Mouse (Mus musculus): ENCODE results near the gene Klf16. TPM values are rescaled to one million over a fixed set of nuclear protein-coding genes. Genes with fewer than 3 reads are reported as not detected.

The Klf16 gene
- polyA plus RNA-seq, 1 experiment: 7.7 TPM

DNA sequence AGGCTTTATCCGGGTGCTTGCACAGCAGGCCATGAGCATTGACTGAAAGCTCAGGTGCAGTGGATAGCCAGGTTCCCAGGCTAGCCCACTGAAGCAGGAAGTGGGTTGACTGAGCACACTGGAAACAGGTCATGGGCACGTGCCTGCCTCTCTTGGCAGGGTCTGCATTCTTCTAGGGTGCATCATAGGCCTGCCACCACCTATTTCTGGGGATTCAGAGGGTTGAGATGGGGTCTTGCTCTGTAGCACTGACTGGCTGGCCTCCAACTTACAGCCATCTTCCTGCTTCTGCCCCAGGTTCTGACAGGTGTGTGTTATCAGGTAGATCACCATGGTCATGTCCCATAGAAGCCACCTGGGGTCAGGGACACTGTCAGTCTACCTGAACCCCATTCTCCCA lies 27.9 kb upstream of the Klf16 start:
- H3K4me3 ChIP-seq (ENCODE audit: control insufficient read depth, low read depth, low read length): no peak overlapping the region
- H3K27me3 ChIP-seq (ENCODE audit: control insufficient read depth, insufficient read depth, low read length): no peaks in the 10 kb centered on the region
- H3K4me1 ChIP-seq (ENCODE audit: control insufficient read depth, insufficient read depth, low read length): peaks cover 12% of the 10 kb centered on the region
- no peak for TF ChIP-seq CTCF (IDR thresholded peaks at IDR 0.05; ENCODE audit: control insufficient read depth, insufficient read depth, insufficient replicate concordance, low read depth, low read length)
- TF ChIP-seq POLR2A (IDR thresholded peaks at IDR 0.05; ENCODE audit: control insufficient read depth, low read depth, low read length): no peak
- no peak overlapping the region for H3K27ac ChIP-seq (ENCODE audit: control insufficient read depth, insufficient read depth, low read depth, low read length)
- no peaks in the 10 kb centered on the region; the same call in 1 of the 2 replicates for H3K36me3 ChIP-seq (ENCODE audit: control insufficient read depth, insufficient read depth, low read length)

DNA sequence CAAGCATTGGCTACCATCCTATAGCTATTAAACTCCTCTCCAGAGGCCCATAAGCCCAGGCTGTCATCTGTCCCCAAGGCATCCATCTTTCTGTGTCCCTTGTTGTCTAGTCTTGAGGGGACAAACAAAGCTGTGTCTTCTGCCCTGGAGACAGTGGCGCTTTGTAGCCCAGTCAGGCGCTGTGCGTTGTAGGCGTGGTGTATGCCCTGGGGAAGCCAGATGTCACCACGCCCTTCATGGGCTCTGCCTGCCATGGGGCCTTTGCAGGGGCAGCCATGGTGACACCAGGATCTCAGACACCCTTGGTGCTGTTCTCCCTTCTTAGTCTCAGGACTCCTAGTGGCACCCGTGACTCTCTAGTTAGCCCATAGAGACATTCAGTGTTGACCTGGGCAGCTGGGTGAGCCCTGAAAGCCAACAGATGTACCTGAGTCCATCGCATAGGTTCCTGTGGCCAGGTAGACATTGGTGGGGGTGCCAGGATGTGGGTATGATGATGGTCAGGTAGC lies 26.9 kb upstream of the Klf16 start:
- peaks cover 12% of the 10 kb centered on the region for H3K4me1 ChIP-seq (ENCODE audit: control insufficient read depth, insufficient read depth, low read length)
- H3K36me3 ChIP-seq (ENCODE audit: control insufficient read depth, insufficient read depth, low read length): no peaks in the 10 kb centered on the region; the same call in 1 of the 2 replicates
- no peak overlapping the region for H3K27ac ChIP-seq (ENCODE audit: control insufficient read depth, insufficient read depth, low read depth, low read length)
- H3K27me3 ChIP-seq (ENCODE audit: control insufficient read depth, insufficient read depth, low read length): no peaks in the 10 kb centered on the region
- TF ChIP-seq CTCF (IDR thresholded peaks at IDR 0.05; ENCODE audit: control insufficient read depth, insufficient read depth, insufficient replicate concordance, low read depth, low read length) (no peak), POLR2A (IDR thresholded peaks at IDR 0.05; ENCODE audit: control insufficient read depth, low read depth, low read length) (no peak)
- H3K4me3 ChIP-seq (ENCODE audit: control insufficient read depth, low read depth, low read length): peak overlapping the region; percentile 98

DNA sequence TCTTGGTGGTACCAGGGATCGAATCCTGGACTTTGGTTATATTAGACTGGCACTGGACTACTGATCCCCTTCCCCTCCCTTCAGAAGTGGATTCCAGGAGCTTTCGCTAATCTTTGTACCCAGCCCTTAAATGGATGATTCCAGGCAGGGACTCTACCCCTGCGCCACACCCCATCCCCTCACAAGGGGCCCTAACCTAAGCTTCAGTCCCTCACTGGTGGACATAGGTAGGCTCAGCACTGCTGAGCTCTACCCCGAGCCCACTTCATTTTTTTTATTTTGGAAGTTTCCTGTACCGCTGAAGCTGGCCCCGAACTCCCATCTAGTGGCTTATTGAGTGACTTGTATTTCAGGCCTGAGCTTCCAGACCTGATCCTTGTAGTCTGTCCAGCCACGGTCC lies 26.2 kb upstream of the Klf16 start:
- peaks cover 12% of the 10 kb centered on the region for H3K4me1 ChIP-seq (ENCODE audit: control insufficient read depth, insufficient read depth, low read length)
- peak overlapping the region; percentile 98 for H3K4me3 ChIP-seq (ENCODE audit: control insufficient read depth, low read depth, low read length)
- H3K36me3 ChIP-seq (ENCODE audit: control insufficient read depth, insufficient read depth, low read length): no peaks in the 10 kb centered on the region
- H3K27ac ChIP-seq (ENCODE audit: control insufficient read depth, insufficient read depth, low read depth, low read length): peak overlapping the region; percentile 98
- H3K27me3 ChIP-seq (ENCODE audit: control insufficient read depth, insufficient read depth, low read length): no peaks in the 10 kb centered on the region
- TF ChIP-seq CTCF (IDR thresholded peaks at IDR 0.05; ENCODE audit: control insufficient read depth, insufficient read depth, insufficient replicate concordance, low read depth, low read length) (no peak), POLR2A (IDR thresholded peaks at IDR 0.05; ENCODE audit: control insufficient read depth, low read depth, low read length) (no peak)

DNA sequence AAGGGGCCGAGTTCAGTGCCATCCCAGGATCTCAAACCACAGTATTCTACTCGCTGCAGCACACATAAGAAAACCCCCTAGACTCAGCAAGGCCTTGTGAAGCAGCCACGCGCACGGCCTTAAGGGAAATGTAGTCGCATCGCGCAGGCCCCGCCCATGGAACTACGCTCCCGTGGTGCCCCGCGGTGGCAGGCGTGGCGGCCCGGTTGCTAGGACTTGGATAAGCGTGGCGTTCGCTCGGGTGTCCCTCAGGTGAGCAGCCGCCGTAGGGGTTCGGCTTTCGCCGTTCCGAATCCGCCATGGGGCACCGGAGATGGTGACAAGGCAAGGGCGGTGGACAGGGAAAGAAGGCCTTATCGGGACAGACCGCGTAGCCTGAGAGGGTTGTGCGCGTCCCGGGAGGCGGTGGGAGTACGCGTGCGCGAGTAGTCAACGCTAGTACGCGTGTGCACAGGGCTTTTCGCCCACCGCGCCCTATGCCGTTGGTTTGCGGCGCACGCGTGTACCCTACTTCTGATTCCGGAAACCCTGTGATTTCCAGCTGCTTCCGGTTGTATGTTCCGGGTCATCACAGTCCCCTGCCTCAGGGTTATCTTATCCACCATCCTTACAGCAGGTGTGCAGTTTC lies 25.7 kb upstream of the Klf16 start, which contains the start of the genes Scamp4 and Adat3:
TSS of gene Scamp4 (plus strand) at position 175 of the 628 bp plus-strand sequence.
TSS of gene Adat3 (plus strand) at position 183 of the 628 bp plus-strand sequence.
- TF ChIP-seq POLR2A (IDR thresholded peaks at IDR 0.05; ENCODE audit: control insufficient read depth, low read depth, low read length): peak; percentile 93
- no peak for TF ChIP-seq CTCF (IDR thresholded peaks at IDR 0.05; ENCODE audit: control insufficient read depth, insufficient read depth, insufficient replicate concordance, low read depth, low read length)
- no peaks in the 10 kb centered on the region for H3K27me3 ChIP-seq (ENCODE audit: control insufficient read depth, insufficient read depth, low read length)
- H3K27ac ChIP-seq (ENCODE audit: control insufficient read depth, insufficient read depth, low read depth, low read length): peak within 1 kb of the TSS; percentile 98
- no peaks in the 10 kb centered on the region for H3K36me3 ChIP-seq (ENCODE audit: control insufficient read depth, insufficient read depth, low read length)
- H3K4me3 ChIP-seq (ENCODE audit: control insufficient read depth, low read depth, low read length): peak within 1 kb of the TSS; percentile 98
- H3K4me1 ChIP-seq (ENCODE audit: control insufficient read depth, insufficient read depth, low read length): peaks cover 12% of the 10 kb centered on the region

DNA sequence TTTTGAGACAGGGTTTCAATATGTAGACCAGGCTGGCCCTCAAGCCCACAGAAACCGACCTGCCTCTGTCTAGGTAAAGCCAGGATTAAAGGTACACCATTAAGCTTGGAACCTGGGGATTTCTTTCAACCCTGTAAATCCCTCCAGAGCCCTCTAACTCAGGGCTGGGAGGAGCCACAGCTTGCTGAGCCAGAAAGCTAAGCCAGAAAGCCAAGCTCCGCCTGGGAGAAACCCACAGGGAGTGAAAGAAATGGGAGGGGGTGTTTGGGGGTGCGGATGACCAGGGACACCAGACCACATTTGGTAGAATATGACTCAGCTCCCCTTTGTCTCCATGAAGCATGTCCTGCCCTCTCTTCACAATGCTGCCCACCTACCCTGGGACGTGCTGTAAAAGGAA lies 19.2 kb upstream of the Klf16 start:
- Histone ChIP-seq H3K27ac (ENCODE audit: control insufficient read depth, insufficient read depth, low read depth, low read length) (no peak overlapping the region), H3K4me3 (ENCODE audit: control insufficient read depth, low read depth, low read length) (no peak overlapping the region), H3K36me3 (ENCODE audit: control insufficient read depth, insufficient read depth, low read length) (no peaks in the 10 kb centered on the region), H3K4me1 (ENCODE audit: control insufficient read depth, insufficient read depth, low read length) (peaks cover 2% of the 10 kb centered on the region; the same call in 1 of the 2 replicates), H3K27me3 (ENCODE audit: control insufficient read depth, insufficient read depth, low read length) (no peaks in the 10 kb centered on the region)
- TF ChIP-seq POLR2A (IDR thresholded peaks at IDR 0.05; ENCODE audit: control insufficient read depth, low read depth, low read length) (no peak), CTCF (IDR thresholded peaks at IDR 0.05; ENCODE audit: control insufficient read depth, insufficient read depth, insufficient replicate concordance, low read depth, low read length) (no peak)

DNA sequence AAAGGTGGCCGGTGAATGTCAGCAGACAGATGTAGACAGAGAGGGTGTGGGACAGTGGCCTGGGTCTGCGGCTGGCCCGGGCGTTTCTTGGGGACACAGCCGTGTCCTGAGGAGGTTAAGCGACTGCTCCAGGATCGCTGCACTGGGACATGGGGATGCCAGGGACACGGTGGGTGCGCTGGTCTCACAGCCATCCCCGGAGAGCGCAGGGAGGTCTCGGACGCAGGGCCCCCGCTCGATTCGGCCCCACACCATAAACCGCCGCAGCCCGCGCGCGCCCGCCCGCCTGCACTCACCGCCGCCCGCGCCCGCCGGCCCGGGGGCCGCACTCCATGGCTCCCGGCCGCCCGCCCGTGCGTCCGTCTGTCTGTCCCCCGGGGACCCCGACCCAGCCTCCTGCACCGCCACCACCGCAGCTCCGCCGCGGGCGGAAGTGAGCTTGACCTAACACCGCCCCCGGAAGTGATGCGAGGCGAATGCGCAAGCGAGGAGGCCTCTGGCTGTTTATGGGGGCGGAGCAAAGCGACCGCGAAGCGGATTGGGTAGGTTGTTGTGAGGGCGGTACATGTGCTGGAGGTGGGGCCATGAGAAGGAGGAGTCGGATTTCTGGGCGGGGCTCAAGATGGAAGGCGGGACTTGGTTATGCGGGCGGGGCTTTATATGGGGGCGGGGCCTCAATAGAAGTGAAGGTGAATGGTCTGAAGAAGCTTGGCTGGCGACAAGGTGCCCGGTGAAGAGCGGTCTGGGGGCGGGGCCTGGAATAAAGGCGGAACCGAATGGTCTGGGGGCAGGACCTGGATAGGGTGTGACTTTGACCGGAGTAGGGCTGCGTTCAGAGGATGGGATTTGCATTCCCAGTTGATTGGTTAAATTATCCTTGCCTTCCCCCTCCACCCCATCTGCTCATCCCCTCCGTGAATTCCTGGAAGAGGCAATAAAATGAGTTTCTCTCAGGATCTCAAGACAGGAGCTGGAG lies 13.0 kb upstream of the Klf16 start, which contains the start of gene Abhd17a:
TSS of gene Abhd17a (minus strand) at position 463 of the 976 bp plus-strand sequence.
- H3K36me3 ChIP-seq (ENCODE audit: control insufficient read depth, insufficient read depth, low read length): no peaks in the 10 kb centered on the region
- peak within 1 kb of the TSS; percentile 93 for H3K4me3 ChIP-seq (ENCODE audit: control insufficient read depth, low read depth, low read length)
- H3K27ac ChIP-seq (ENCODE audit: control insufficient read depth, insufficient read depth, low read depth, low read length): peak within 1 kb of the TSS; percentile 83
- H3K4me1 ChIP-seq (ENCODE audit: control insufficient read depth, insufficient read depth, low read length): peaks cover 25% of the 10 kb centered on the region
- TF ChIP-seq POLR2A (IDR thresholded peaks at IDR 0.05; ENCODE audit: control insufficient read depth, low read depth, low read length) (peak; percentile 92), CTCF (IDR thresholded peaks at IDR 0.05; ENCODE audit: control insufficient read depth, insufficient read depth, insufficient replicate concordance, low read depth, low read length) (no peak)
- H3K27me3 ChIP-seq (ENCODE audit: control insufficient read depth, insufficient read depth, low read length): no peaks in the 10 kb centered on the region

Measured in testis, adult 2 months (tissue).